Mouse (Mus musculus): ENCODE data around the gene Gart.
A peak's percentile ranks its signal among the peaks of the same experiment; 100 is the strongest.

- no peak for TF ChIP-seq EP300 (IDR thresholded peaks at IDR 0.05; ENCODE audit: low read length)
- TF ChIP-seq POLR2A (IDR thresholded peaks at IDR 0.05; ENCODE audit: low read depth, low read length): peak; percentile 12
- no peak for TF ChIP-seq ZKSCAN1 (IDR thresholded peaks at IDR 0.05; ENCODE audit: borderline replicate concordance, low read depth, low read length)
- no peak for TF ChIP-seq ELF1 (IDR thresholded peaks at IDR 0.05; ENCODE audit: low read depth, low read length)
- no peak for TF ChIP-seq JUND (conservative IDR thresholded peaks at IDR 0.05; ENCODE audit: low read depth, low read length)
- TF ChIP-seq NRF1 (IDR thresholded peaks at IDR 0.05; ENCODE audit: low read depth, low read length): no peak
- no peak for TF ChIP-seq SMC3 (IDR thresholded peaks at IDR 0.05; ENCODE audit: low read depth, low read length)
Measured at GRCm38 (mm10) chr16:91674500-91674899, 27.7 kb upstream of the Gart start.
